Mouse (Mus musculus) NIH3T3 (cell line): ENCODE measurements at regions not wholly inside any gene's neighbourhood (a gene's known extent, or its start where the extent isn't known, plus 50 kb on each side); places are given as distances from the start of the nearest gene placed in this dataset.
A peak's percentile ranks its signal among the peaks of the same experiment; 100 is the strongest.

Source experiments
- DNase-seq: peaks from one replicate; pipeline ENCODE4 v3.0.0-alpha.2; 2012; ENCODE audit warnings: low read depth

DNA sequence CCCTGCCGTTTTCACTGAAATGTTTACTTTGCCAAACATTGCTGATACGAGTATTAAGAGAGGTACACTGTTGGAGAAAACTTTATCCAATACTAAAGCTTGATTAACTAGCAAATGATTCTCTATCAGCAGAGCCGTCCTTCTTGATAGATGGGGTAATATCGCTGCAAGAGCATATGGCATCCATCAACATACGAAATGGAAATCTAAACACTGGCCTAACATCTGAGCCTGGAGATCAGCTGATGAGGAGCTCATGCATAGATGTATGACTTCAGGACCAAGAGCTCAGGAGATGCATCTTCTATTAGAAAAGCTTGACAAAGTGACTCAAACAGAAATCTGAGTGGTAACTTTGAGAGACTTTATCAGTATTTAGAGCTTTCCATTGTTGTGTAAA lies 666.5 kb downstream of the Defb40 start:
- no peak for DNase-seq

DNA sequence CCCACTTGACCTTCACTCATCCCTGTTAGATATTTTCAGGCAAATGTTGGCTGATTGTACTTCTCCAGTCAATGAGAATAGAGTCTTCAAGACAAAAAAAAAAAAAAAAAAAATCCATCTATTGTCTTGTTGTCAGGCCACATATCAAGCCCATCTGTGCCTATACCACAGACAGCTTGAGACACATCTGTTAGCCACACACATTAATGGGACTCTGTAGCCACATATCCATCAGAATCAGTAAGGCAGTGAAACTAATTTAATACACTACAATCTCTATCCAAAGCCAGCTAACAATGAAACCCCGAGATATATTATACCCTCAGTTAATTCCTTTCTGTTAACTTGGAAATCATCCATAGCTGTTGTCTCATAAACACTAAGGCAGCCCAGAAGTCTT lies 667.1 kb downstream of the Defb40 start:
- DNase-seq, result no peak

DNA sequence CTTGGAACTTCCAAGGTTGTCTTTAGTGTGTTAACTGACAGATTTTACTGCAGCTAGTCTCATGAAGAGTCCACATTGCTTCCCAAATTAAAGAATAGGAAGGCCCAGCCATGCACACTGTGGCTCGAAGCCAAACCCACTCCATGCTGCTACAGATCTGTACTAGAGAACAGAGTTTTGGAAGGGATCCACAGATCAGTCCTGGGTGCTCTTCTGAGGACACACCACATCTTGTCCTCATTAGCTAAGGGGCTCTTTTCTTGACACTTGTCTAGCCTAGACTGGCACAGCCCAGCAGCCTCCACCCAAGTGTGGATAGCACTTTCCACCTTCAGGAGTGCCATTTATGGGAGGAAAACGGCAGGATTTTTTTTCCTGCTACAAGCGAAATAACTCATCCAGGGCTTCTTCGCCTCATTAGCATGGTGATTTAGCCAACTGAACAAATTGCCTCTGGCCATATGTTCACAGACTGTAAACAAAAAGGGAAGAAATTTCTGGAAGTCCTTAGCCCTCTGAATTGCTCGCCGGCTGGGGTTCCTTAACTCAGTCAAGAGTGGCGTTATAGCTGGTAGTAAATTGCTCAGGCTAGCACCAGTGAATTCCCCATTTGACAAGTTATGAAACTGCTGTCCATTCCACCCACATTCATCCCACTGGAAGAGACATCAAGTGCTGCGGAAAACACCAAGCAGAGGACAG lies 690.4 kb downstream of the Defb40 start:
- DNase-seq, result no peak

DNA sequence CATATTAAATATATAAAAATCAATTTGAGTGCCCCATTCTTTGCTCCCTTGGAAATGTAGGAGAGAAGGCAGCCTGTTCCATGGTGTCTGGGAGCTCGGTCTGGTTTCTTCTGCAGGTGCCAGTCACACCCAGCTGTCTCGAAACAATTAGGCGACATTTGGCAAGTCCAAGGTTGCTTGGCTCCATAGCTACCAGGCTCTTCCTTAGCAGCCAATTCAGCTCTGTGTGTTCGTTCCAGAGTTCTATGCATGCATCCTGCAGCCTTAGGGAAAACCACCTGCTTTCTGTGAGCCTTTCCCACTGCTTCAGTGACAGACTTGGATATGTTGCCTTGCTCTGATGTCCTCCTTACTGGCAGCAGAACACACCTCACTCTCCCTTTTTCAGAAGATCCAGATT lies 698.1 kb downstream of the Defb40 start:
- no peak for DNase-seq

DNA sequence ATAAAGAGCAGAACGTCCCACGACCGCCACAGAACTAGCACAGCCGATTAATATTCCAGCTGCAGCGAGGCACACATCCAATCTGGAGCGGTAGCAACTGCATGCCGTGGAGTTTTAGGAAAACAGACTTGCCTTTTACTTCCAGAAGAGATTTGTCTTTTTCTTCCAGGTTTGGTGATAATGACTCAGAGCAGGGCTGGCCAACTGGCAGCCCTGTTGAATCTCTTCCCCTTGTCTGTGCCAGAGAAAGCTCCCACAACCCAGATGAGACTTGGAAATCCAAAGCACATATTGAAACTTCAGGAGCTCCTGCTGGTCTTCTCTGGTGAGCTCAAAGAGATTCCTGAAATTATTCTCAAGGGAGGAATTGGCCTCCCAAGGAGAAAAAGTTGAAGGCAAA lies 709.8 kb downstream of the Defb40 start:
- DNase-seq, result no peak

DNA sequence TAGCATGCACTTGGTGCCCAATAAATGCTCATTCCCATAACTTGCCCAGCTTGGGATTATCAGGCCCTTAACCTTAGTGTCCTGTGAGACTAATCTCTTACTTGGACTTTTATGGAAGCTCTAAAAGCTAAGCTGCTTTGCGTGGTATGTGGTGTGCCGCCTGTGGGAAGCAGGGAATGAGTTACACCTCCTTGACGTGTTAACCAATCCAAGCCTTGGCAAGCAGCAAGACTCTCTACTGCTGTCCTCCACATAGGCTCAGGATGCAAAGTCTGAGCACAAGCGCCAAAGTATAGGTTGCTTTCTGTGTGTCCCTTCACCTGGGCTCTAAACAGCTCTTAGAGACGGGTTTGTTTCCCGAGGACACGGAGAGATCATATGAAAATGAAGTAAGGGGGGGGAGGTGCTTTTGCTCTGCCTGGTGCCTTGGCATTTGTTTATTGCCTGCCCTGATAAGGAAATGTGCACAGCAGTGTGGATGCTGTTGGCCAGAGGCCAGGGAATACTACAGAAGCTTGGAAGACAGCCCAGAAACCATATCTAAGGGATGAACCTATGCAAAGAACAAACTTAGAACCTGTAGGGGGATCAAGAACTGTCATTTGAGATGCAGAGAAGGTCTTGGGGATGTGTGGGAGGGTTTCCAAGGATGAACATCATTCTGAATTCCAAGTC lies 719.6 kb downstream of the Defb40 start:
- peak; percentile 3 for DNase-seq

DNA sequence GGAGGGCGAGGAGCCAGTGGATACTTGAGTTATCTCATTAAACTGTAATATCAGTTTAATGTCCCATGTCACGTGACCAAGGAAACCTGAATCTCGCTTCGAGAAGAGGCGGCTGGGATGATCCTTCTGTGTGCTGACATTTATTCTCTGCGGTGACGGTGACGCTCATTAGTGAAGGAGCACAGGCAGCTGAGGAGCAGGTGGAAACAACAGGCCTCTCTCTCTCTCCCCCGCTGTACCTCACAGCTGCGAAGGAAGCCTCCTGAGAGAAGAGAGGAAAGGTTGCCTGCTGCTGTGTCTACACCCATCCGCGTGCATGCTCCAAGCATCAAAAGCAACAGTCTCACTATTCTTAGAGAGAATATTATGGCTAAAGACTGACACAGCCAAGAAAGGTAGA lies 731.8 kb downstream of the Defb40 start:
- no peak for DNase-seq

DNA sequence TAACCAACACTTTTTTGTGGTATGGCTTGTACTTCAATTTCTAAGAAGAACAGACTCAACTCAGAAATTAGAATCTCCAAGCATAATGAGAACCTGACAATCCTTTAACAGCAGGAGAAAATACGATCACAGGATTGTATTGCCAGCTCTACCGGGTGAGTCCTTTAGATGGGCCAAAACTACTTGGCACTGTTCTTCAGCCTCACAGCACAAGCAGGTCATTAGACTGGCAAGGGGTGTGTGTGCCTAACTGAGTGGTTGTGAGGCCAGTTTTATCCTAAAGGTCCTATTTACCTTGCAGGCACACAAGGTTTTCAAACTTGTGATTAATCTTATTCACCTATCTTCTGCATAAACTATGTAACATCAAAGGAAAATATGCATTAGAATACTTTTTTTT lies 760.5 kb downstream of the Defb40 start:
- DNase-seq, result no peak

DNA sequence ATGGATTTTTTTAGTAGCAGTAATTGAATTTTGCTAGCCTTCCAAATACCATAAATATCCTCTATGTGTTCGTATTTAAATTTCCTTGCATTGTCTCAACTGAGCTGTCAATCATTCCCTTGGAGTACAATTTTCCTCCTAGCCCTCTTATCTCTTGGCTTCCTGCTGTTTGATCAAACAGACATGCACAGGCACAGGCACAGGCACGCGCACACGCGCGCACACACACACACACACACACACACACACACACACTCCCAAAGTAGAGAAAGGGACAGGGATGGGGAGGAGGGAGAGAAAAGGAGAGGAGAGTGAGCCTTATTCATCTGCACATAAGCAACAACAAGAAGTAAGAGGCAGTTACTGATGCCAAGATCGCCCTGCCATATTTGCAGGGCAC lies 760.9 kb downstream of the Defb40 start:
- no peak for DNase-seq

DNA sequence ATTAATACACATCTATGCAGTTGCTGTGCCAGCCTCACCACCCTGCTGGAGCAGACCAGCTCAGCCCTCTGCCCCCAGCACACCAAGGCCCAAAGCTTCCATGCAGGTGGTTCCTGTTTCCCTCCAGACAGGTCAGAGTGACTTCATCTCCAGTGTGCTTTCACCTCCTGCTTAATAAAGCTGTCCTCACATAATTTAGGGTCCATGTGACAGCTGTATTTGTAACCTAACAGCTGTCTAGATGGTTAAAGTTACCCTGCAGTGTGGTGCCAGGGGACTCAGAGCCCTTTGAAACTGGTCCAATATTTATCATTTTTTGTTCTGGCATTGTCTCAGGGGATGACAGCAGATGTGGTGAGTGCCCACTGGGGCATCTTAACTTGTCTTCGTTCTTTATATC lies 761.5 kb downstream of the Defb40 start:
- DNase-seq, result no peak

DNA sequence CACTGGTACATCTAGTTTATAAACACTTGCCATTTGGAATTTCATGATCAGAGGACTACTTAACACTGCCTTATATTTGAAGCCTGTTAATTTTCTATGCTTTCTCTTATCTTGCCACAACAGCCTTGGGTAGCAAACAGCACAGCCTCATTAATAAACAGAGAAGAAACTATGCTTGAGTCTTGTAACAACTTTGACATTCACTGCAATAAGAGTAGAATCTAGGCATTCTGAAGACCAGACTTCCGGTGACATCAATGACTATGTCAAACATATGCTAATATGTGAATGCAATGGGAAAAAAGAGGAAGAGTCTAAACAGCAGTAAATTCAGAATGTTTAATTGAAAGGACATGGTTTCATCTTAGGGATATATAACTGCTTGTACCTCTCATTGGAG lies 768.0 kb downstream of the Defb40 start:
- DNase-seq, result no peak

DNA sequence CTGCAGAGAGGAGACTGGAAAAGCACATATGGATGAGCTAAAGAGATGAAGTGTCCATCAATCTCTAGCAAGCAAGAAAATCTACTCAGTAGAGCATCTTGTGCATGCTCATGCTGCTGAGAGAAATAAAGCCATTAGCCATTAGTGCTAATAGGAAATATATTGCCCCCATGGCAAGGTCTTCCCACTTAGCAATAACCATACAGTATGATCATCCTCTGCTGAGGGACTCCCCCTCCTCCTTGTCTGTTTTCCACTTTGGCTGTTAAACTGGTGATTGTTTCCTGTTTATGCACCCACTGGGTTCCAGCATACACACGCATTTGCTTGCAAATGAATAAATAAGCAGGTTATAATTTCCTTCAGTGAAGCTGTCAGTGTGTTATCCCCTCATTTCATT lies 769.4 kb downstream of the Defb40 start:
- no peak for DNase-seq

DNA sequence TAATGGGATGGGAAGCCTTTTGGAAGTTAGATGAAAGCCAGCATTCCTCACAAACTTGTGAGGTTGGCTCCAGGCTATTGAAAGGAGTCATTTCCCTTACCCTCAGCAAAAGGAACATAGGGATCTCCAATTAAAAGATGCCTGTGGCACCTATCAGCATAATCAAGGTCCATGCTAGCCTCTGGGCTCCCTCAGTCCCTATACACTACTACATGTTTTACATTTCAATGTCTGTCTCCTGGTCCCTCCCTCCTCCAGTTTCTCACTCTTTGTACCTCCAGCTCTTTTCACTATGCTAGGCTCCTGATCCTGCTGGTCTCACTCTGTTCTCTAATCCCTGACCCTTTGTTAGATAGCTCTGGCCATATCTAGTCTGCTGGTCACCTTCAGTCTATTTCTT lies 790.6 kb downstream of the Defb40 start:
- no peak for DNase-seq

DNA sequence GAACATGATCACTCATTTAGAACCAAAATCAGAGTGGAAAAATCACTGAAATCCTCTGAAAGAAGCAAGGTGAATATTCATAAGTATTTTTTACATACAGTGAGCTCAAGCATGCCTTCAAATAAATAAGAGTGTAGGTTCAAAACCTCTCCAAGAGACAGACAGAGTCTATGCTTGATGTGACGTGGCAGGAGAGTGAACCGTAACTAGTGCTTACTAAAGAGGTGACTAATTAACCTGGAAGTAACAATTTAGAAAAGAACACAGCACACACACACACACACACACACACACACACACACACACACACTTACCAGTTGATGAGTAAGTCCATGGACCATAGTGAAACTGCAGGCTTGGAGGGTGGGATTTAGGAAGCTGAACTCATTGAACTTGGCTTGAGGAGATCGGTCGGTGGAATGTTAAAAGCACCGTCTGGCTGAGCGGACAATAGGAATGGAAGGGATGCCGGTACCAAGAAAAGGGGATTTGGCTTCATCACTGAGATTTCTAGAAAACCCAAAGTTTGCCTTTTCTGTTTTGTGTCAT lies 802.4 kb downstream of the Defb40 start:
- DNase-seq, result no peak

DNA sequence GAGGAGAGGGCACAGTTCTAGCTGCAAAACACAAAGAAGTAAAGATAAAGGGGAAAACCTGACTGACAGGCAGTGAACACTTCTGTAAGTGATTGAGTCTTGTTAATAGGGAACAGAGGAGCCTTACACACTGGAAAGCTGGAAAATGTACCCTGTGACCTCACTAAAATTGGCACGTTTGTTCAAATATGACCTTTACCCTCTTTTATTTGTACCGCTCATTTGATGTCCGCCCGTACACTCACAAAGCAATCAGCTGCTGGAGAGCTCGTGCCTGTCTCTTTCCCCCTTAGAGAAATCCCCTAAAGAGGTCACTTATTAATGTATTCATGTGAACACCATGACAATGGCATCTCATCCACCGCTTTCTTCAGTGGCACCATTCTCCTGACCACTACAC lies 819.4 kb downstream of the Defb40 start:
- no peak for DNase-seq

DNA sequence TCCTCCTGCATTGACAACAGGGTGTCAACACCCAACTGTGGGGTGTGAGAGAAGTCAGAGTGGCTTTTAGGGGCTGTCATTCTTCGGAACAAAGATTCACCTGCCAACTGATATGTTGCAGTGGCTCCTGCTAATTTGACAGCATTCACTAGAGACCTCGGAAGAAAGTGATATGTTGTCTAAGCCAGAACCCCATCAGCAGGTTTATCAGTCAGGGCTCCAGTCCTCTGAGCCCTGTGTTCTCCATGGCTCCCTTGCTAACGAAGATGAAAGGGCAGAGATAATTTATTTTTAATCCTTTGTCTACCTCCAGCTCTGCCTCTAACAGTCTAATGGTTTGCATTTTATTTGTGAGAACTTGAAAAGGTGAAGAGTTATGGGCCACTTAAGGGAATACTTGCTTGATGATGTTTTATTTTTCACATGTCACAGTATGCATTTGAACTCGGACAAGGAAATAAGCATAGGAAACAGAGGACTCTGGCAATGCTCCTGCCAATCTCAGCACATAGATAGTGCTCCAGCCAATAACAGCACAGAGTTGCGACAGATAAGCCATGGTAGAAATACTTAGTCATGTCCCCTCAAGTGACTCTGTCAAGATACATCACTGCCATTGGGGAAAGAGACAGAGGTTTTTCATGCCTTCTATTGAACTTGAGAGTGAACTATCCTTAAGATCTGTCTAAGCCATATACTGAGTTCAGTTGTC lies 862.6 kb downstream of the Defb40 start:
- DNase-seq, result no peak

DNA sequence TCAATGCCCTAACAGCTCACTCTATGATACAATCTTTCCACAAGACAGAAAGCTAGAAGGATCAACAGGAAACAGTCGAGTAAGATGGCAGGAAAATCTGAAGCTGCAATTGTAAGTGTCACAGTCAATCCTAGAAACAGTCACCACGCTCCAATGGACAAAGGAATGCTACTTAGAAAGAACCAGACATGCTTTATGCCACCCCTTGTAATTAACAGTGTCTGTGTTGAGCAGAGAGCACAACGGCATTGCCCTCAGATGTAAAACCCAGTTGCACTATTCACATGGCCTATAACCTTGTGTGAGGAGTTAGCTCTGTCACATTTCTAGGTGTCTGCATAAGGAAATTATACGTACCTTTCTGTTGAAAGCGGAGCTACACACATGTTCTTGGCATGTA lies 864.8 kb downstream of the Defb40 start:
- no peak for DNase-seq

DNA sequence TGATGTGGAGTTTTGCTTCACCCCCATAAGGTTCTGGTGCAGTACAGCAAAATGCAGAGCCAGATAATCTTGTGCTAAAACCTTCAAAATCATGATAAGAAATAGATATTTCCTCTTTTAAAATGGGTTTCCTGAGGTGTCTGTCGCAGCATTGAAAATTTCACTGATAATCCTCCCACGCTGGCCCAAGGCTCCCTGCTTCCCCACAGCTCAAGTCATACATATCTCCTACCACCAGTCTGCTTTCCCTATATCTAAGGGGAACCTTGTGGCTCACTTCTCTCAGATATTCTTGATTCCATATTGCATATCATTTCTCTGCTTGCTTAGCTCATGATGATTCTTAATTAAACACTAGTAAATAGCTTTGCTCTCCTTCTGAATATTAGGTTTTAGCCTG lies 868.6 kb downstream of the Defb40 start:
- DNase-seq, result no peak

DNA sequence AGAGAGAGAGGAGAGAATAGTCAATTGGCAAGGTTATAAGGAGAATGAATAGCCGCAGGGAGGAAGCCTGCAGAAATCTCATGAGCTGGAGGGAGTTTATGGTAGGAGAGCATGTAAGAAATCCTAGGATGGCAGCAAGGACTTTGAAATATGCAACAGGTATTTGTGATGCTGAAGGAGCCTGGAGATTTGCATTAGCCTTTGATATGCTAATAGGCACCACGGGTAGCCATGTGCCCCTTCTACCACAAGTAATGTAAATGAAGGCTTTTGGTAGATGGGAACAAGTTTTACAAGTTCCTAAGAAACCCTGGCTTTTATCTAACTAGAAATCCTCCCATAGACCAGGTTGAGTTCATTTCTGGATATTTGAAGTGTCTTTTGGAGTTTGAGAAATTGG lies 871.2 kb downstream of the Defb40 start:
- DNase-seq, result no peak

DNA sequence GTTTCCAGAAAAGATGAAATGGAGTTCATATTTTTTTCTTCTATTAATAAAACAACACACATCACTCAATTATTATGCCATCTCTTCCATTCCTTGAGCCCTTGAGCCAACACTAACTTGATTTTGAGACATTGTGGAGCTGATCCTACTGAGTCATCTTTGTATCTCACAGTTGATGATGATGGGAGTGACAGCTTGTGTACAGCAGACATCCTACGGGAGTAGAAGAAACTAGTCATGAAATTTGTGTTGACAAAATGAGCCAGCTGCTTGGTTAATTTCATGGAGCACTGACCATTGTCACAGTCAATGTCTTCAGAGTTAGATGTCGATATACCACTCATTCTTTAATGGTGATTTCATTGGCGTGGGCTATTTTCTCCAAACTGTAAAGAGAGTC lies 912.6 kb downstream of the Defb40 start:
- DNase-seq, result no peak

DNA sequence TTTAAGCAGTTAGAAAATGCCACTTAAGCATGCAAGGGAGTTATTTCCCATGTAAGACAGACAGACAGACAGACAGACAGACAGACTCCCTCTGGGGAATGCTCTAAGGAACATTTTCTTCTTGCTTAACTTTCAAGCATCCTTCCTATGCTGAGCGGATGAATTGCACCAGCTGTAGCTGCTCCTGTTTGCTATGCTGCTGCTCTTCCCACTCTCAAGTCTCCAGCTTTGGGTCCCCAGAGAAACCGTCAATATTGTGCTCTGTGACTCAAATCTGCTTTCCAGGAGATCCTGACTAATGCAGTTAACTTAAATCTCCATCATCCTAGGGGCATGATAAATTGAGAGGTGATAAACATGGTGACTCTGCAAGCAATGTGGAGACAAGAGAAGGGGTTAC lies 918.5 kb downstream of the Defb40 start:
- no peak for DNase-seq

DNA sequence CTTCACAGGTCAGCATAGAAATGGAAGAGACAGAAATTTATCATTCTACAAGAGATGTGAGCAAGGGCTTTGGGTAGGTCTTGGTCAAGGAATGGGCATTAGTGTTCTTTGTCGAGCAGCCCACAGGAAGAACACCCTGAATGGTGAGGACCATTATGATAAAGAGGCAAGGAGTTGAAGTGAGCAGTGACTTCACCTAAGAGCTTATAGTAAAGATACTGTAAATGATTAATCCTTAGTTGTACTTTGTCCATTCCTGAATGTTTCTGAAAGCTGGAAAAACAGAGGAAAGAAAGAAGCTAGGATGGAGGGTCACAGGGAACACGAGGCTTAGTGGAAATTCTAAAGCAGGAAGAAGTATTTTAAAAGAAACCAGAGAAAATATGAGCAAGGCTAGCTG lies 956.9 kb downstream of the Defb40 start:
- no peak for DNase-seq

DNA sequence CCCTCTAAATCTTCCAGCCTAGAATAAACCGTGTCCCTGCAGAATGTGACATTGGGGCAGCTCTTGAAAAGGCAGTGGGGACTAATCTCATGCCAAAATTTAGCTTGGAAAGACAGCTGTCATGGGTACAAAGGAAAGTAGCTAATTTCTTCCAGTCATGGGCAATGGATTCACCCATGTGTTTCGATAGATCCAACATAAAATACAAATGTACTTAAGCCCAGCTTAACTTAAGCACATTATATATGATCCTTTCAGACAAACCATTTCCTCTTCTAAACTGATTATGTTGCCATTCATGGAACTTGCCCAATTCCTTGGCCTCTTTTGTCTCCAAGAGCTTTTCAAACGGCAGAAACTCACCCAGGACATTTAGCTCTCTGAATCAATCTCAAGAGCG lies 970.5 kb downstream of the Defb40 start:
- no peak for DNase-seq
